Mouse (Mus musculus) embryonic facial prominence, embryonic 15.5 days (tissue): ENCODE measurements around the gene Il31ra. TPM values are rescaled to one million over a fixed set of nuclear protein-coding genes. Genes with fewer than 3 reads are reported as not detected.

ENCODE experiments used
- ATAC-seq: fragments of 200-750 bp; cut with Nextera tagmentation; 2 replicates; pipeline ENCODE4 v1.8.0; 2017; ENCODE audit warnings: low read depth, moderate TSS enrichment; ENCODE audit not compliant: insufficient number of reproducible peaks, low FRiP score, low TSS enrichment
- H3K27ac ChIP-seq: fragments of 300-500 bp; sonication (generic); replicated peaks from 2 replicates; pipeline ENCODE4 v1.5.1; 2015; ENCODE audit warnings: mild to moderate bottlenecking, inconsistent platforms
- H3K27me3 ChIP-seq: fragments of 300-500 bp; sonication (generic); 2 replicates; pipeline ENCODE4 v1.6.1; 2015; ENCODE audit warnings: inconsistent platforms
- H3K36me3 ChIP-seq: fragments of 300-500 bp; sonication (generic); 2 replicates; pipeline ENCODE4 v1.6.1; 2015; ENCODE audit warnings: mild to moderate bottlenecking, inconsistent platforms
- H3K4me1 ChIP-seq: fragments of 300-500 bp; sonication (generic); 2 replicates; pipeline ENCODE4 v1.6.1; 2015; ENCODE audit warnings: inconsistent platforms
- H3K4me2 ChIP-seq: fragments of 300-500 bp; sonication (generic); replicated peaks from 2 replicates; pipeline ENCODE4 v1.6.1; 2015; ENCODE audit warnings: mild to moderate bottlenecking, inconsistent platforms
- H3K4me3 ChIP-seq: fragments of 300-500 bp; sonication (generic); replicated peaks from 2 replicates; pipeline ENCODE4 v1.5.1; 2015; ENCODE audit warnings: mild to moderate bottlenecking, inconsistent platforms
- H3K9ac ChIP-seq: fragments of 300-500 bp; sonication (generic); 2 replicates; pipeline ENCODE4 v1.6.1; 2015; ENCODE audit warnings: inconsistent platforms
- H3K9me3 ChIP-seq: fragments of 300-500 bp; sonication (generic); replicated peaks from 2 replicates; pipeline ENCODE4 v1.6.1; 2016; ENCODE audit warnings: inconsistent platforms
- WGBS: fragments of 180-500 bp; shearing (Covaris S2); methylation state at CpG from one replicate; pipeline ENCODE4 v1.1.7; 2015; 5-methylcytosine and 5-hydroxymethylcytosine counted together
- polyA plus RNA-seq: library from polyadenylated mRNA; unstranded; fragments of >200 nt; fragmentation: Nextera tagmentation; extraction: Ambion mirVana; gene quantifications from 2 replicates; pipeline ENCODE4 v1.2.1, GENCODE M21; 2015

Gene Il31ra
- polyA plus RNA-seq, 1 experiment from 2014 or later, result 0.32 TPM

GRCm38 (mm10) chr13:112527186-112527585 lies 67.0 kb downstream of the Il31ra start:
- Histone ChIP-seq H3K36me3 (no peaks in the 10 kb centered on the region), H3K27ac (no peak overlapping the region), H3K27me3 (no peaks in the 10 kb centered on the region), H3K9ac (no peak overlapping the region), H3K4me3 (no peak overlapping the region), H3K4me1 (no peaks in the 10 kb centered on the region), H3K9me3 (no peaks in the 10 kb centered on the region), H3K4me2 (no peak overlapping the region)
- WGBS, result 50% methylated on average over 1 of the region's 1 CpGs
- no peak for ATAC-seq

DNA sequence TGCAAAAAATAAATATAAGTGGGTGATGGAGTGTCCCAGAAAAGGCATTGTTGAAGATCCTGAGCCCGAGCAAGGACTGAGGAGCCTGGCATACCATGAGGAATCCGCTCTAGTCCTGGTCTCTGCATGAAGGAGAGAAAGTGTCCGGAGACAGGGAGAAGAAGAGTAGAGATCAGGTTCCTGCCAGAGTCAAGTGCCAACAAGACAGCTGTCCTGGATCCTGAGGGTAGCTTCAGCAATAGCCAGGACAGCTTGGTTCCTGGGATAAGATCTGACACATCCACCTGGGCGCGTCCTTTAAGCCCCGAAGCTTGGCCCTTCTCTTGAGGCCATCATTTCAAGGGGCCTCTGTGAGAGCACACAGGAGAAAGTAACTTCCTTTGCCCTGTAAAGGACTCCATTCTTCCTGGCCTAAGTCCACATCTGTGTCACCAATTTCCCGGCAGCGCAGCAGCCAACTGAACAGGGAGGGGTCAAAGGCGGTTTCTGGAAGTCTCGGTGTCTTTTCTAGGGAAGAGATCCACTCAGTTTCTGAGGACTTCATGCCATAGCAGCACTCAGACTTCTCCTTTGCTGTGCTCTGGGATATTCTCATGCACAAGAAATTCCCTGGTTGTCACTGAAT lies 70.7 kb downstream of the Il31ra start:
- H3K27ac ChIP-seq, result no peak overlapping the region
- no peaks in the 10 kb centered on the region for H3K27me3 ChIP-seq
- no peak overlapping the region for H3K4me2 ChIP-seq
- no peaks in the 10 kb centered on the region for H3K4me1 ChIP-seq
- ATAC-seq, result no peak
- no peaks in the 10 kb centered on the region for H3K36me3 ChIP-seq
- H3K9me3 ChIP-seq, result no peaks in the 10 kb centered on the region
- no peak overlapping the region for H3K4me3 ChIP-seq
- 81% methylated on average over 10 of the region's 10 CpGs for WGBS
- no peak overlapping the region for H3K9ac ChIP-seq

- Histone ChIP-seq H3K9me3 (no peaks in the 10 kb centered on the region), H3K36me3 (no peaks in the 10 kb centered on the region), H3K27me3 (no peaks in the 10 kb centered on the region), H3K27ac (no peak overlapping the region), H3K4me2 (no peak overlapping the region), H3K4me3 (no peak overlapping the region), H3K4me1 (no peaks in the 10 kb centered on the region), H3K9ac (no peak overlapping the region)
- 79% methylated on average over 3 of the region's 3 CpGs for WGBS
- ATAC-seq, result no peak
These were observed 71.3 kb downstream of the Il31ra start for GRCm38 (mm10) chr13:112522896-112523295.

GRCm38 (mm10) chr13:112522261-112522660 lies 71.9 kb downstream of the Il31ra start:
- no peak overlapping the region for H3K9ac ChIP-seq
- 53% methylated on average over 6 of the region's 6 CpGs for WGBS

DNA sequence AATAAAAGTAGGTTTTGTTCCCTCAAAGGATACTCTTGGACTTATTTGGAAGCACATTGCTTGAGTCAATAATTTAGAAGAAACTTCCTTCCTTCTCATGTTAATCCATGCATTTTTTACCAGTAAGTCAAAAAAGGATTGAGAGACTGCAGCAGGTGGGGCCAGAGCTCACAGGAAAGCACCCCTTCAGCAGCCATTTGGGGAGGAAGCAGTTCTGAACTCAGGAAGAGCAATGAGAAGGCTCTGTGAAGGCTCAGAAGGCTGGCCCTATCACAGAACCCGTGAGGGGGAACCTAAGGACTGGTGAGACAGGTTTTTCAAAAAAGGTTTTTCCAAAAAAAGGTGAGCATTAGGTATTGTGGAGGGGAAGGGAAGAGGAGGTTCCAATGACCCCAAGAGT lies 79.6 kb downstream of the Il31ra start:
- Histone ChIP-seq H3K4me2 (no peak overlapping the region), H3K4me1 (no peaks in the 10 kb centered on the region), H3K4me3 (no peak overlapping the region), H3K27me3 (no peaks in the 10 kb centered on the region), H3K9ac (no peak overlapping the region), H3K9me3 (no peaks in the 10 kb centered on the region), H3K36me3 (no peaks in the 10 kb centered on the region), H3K27ac (no peak overlapping the region)
- WGBS, result 36% methylated on average over 1 of the region's 1 CpGs
- ATAC-seq, result no peak

More at GRCm38 (mm10) chr13:112522261-112522660, 71.9 kb downstream of the Il31ra start:
- Histone ChIP-seq H3K4me3 (no peak overlapping the region), H3K27me3 (no peaks in the 10 kb centered on the region), H3K4me1 (no peaks in the 10 kb centered on the region), H3K36me3 (no peaks in the 10 kb centered on the region), H3K27ac (no peak overlapping the region), H3K9me3 (no peaks in the 10 kb centered on the region), H3K4me2 (no peak overlapping the region)
- ATAC-seq, result no peak

DNA sequence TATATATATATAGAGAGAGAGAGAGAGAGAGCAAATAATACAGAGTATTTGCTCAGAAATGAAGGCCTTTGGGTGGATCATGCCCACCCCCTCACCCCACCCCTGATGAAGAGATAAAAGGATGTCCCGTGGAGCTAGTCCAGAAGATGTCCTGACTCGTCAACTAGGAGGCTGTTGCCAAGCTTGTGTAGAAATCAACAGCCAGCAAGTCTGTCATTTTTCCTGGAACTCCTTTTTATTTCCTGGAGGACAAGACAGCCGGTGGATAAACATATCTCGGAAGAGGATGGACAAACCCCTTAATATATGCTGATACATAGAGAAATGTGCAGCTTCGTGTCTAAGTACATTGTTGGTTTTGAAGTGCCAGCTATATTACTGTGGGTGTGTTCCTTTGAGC lies 81.3 kb downstream of the Il31ra start:
- 74% methylated on average over 5 of the region's 5 CpGs for WGBS
- Histone ChIP-seq H3K4me3 (no peak overlapping the region), H3K36me3 (peaks cover 2% of the 10 kb centered on the region; the same call in 1 of the 2 replicates), H3K27me3 (no peaks in the 10 kb centered on the region), H3K9ac (no peak overlapping the region), H3K4me1 (no peaks in the 10 kb centered on the region), H3K27ac (no peak overlapping the region), H3K4me2 (no peak overlapping the region), H3K9me3 (no peaks in the 10 kb centered on the region)
- ATAC-seq, result no peak

DNA sequence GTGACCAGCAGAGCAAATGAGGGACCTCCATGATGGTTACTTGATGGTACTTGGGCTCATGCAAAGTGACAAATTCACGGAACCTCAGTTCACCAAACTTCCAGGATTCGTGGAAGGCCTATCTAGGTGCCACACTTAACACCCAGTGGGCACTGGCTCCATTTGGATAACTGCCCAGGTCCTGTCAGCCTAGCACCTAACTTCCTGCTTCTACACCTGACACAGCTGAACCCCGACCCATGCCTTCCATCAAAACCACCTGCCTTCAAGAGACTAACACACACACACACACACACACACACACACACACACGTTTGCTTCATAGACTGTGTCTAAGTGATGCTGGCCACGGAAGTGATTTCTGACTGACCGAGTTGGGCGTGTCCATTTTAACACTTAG lies 82.3 kb downstream of the Il31ra start:
- Histone ChIP-seq H3K4me2 (no peak overlapping the region), H3K4me3 (no peak overlapping the region), H3K27ac (no peak overlapping the region), H3K36me3 (peaks cover 8% of the 10 kb centered on the region), H3K4me1 (no peaks in the 10 kb centered on the region), H3K27me3 (no peaks in the 10 kb centered on the region), H3K9ac (no peak overlapping the region), H3K9me3 (no peaks in the 10 kb centered on the region)
- no peak for ATAC-seq
- WGBS, result 87% methylated on average over 7 of the region's 7 CpGs

DNA sequence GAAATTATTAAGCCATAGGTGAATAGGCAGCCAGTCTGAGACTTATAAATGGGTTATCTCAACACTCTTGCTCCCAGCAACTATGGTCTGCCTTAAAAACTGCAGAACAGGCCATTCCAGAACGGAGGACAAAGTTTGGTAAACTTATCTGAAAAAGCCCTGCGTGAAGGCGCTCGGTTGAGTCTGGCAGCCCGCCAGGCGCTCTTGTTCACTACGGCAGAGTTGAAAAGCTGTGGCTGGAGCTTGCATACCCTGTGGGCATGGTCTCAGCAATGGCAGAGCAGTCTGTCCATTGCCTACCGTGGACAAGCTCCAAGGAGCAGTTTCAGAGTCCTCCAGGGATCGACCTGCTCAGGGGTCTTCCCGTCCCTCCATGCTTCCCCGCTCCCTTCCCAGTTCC lies 82.9 kb downstream of the Il31ra start:
- no peaks in the 10 kb centered on the region for H3K27me3 ChIP-seq
- no peak overlapping the region for H3K4me2 ChIP-seq
- H3K9me3 ChIP-seq, result no peaks in the 10 kb centered on the region
- WGBS, result 72% methylated on average over 11 of the region's 11 CpGs
- no peak overlapping the region for H3K4me3 ChIP-seq
- H3K27ac ChIP-seq, result no peak overlapping the region
- no peaks in the 10 kb centered on the region for H3K4me1 ChIP-seq
- H3K9ac ChIP-seq, result no peak overlapping the region
- H3K36me3 ChIP-seq, result peaks cover 13% of the 10 kb centered on the region
- no peak for ATAC-seq

DNA sequence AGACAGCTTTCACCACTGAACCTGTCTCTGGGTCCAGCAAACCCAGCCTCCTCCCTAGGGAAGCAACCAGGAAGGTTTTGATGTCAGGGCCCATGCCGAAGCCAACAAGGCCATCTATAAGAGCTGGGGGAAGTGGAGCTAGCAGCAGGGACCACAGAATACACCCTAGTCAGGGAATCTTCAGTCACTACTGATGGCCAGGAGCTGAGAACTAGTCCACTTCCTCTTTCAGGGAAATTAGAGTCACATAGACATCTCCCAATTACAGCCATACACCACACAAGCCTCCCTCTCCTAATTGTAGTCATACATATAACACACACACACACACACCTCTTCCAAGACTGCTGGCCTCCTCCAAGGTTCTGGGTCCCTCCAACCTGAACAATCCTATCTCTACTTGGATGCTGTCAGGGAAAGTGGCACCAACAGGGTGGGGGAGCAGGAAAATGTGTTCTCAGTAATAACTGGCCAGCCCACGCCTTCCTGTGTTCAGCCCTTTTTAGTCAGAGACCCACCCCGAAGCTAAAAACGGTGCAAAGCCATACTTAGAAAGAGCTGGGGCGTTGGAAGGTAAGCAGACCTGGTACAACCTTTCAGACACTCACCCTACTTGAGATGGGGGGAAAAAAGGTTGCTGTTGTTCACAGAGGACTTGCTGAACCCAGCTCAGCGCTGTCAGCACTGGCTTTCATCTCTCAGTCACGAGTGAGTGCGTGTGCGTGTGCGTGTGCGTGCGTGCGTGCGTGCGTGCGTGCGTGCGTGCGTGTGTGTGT lies 83.5 kb downstream of the Il31ra start:
- no peaks in the 10 kb centered on the region for H3K27me3 ChIP-seq
- no peak overlapping the region for H3K4me2 ChIP-seq
- H3K27ac ChIP-seq, result no peak overlapping the region
- ATAC-seq, result no peak
- no peak overlapping the region for H3K9ac ChIP-seq
- WGBS, result 92% methylated on average over 19 of the region's 19 CpGs
- H3K9me3 ChIP-seq, result no peaks in the 10 kb centered on the region
- peaks cover 19% of the 10 kb centered on the region for H3K36me3 ChIP-seq
- H3K4me3 ChIP-seq, result no peak overlapping the region
- no peaks in the 10 kb centered on the region for H3K4me1 ChIP-seq

GRCm38 (mm10) chr13:112509465-112509864 lies 84.7 kb downstream of the Il31ra start:
- ATAC-seq, result no peak
- 22% methylated on average over 4 of the region's 4 CpGs for WGBS
- H3K4me3 ChIP-seq, result no peak overlapping the region
- H3K4me1 ChIP-seq, result no peaks in the 10 kb centered on the region
- H3K9me3 ChIP-seq, result no peaks in the 10 kb centered on the region
- H3K27ac ChIP-seq, result no peak overlapping the region
- H3K9ac ChIP-seq, result no peak overlapping the region
- H3K27me3 ChIP-seq, result no peaks in the 10 kb centered on the region
- peaks cover 31% of the 10 kb centered on the region for H3K36me3 ChIP-seq
- H3K4me2 ChIP-seq, result no peak overlapping the region

- Histone ChIP-seq H3K4me2 (no peak overlapping the region), H3K4me3 (no peak overlapping the region), H3K27ac (no peak overlapping the region), H3K27me3 (no peaks in the 10 kb centered on the region), H3K36me3 (peaks cover 41% of the 10 kb centered on the region), H3K4me1 (no peaks in the 10 kb centered on the region), H3K9ac (no peak overlapping the region), H3K9me3 (no peaks in the 10 kb centered on the region)
- 74% methylated on average over 5 of the region's 5 CpGs for WGBS
- ATAC-seq, result no peak
These were observed 85.7 kb downstream of the Il31ra start for GRCm38 (mm10) chr13:112508487-112508886.

GRCm38 (mm10) chr13:112507691-112508090 lies 86.5 kb downstream of the Il31ra start:
- WGBS, result 81% methylated on average over 13 of the region's 13 CpGs
- Histone ChIP-seq H3K4me3 (no peak overlapping the region), H3K27ac (no peak overlapping the region), H3K4me2 (no peak overlapping the region), H3K36me3 (peaks cover 47% of the 10 kb centered on the region), H3K9me3 (no peaks in the 10 kb centered on the region), H3K27me3 (no peaks in the 10 kb centered on the region), H3K9ac (no peak overlapping the region), H3K4me1 (no peaks in the 10 kb centered on the region)
- no peak for ATAC-seq
